Mouse (Mus musculus) hindbrain, postnatal 0 days (tissue): ENCODE measurements around the gene Nbeal1. TPM values are rescaled to one million over a fixed set of nuclear protein-coding genes. Genes with fewer than 3 reads are reported as not detected.

Experiments
- ATAC-seq: fragments of 200-750 bp; cut with Nextera tagmentation; 2 replicates; pipeline ENCODE4 v1.8.0; 2017; ENCODE audit warnings: mild to moderate bottlenecking, moderate TSS enrichment, moderate library complexity
- DNase-seq: peaks from one replicate; pipeline ENCODE4 v3.0.0-alpha.2; 2015; ENCODE audit warnings: low spot score
- H3K27ac ChIP-seq: fragments of 300-500 bp; sonication (generic); 2 replicates; pipeline ENCODE4 v1.5.1; 2014; ENCODE audit warnings: mild to moderate bottlenecking
- H3K27me3 ChIP-seq: fragments of 300-500 bp; sonication (generic); 2 replicates; pipeline ENCODE4 v1.6.1; 2014; ENCODE audit warnings: low read length, mixed read lengths; ENCODE audit not compliant: insufficient read depth
- H3K36me3 ChIP-seq: fragments of 300-500 bp; sonication (generic); 2 replicates; pipeline ENCODE4 v1.6.1; 2014; ENCODE audit warnings: low read length, mixed read lengths; ENCODE audit not compliant: insufficient read depth
- H3K4me1 ChIP-seq: fragments of 300-500 bp; sonication (generic); 2 replicates; pipeline ENCODE4 v1.6.1; 2014; ENCODE audit warnings: antibody characterized with exemption, low read length, mixed read lengths; ENCODE audit not compliant: insufficient read depth
- H3K4me2 ChIP-seq: fragments of 300-500 bp; sonication (generic); 2 replicates; pipeline ENCODE4 v1.6.1; 2014; ENCODE audit warnings: low read depth, mild to moderate bottlenecking, low read length, moderate library complexity, mixed read lengths
- H3K4me3 ChIP-seq: fragments of 300-500 bp; sonication (generic); 2 replicates; pipeline ENCODE4 v1.5.1; 2014; ENCODE audit warnings: low read length
- H3K9ac ChIP-seq: fragments of 300-500 bp; sonication (generic); replicated peaks from 2 replicates; pipeline ENCODE4 v1.6.1; 2014; ENCODE audit warnings: mild to moderate bottlenecking, low read length, moderate library complexity, mixed read lengths
- H3K9me3 ChIP-seq: fragments of 300-500 bp; sonication (generic); 2 replicates; pipeline ENCODE4 v1.6.1; 2016; ENCODE audit warnings: low read length, mixed read lengths
- CTCF ChIP-seq: IDR thresholded peaks from 2 replicates; pipeline ENCODE4 v1.5.1; 2016; ENCODE audit warnings: antibody characterized with exemption, control low read depth, low read depth
- WGBS: fragments of 180-500 bp; shearing (Covaris S2); extraction: QIAGEN DNeasy Blood & Tissue Kit; methylation state at CpG from one replicate; pipeline ENCODE4 v1.1.7; 2014; 5-methylcytosine and 5-hydroxymethylcytosine counted together
- polyA plus RNA-seq: library from polyadenylated mRNA; unstranded; fragments of >200 nt; fragmentation: Nextera tagmentation; extraction: Ambion mirVana; gene quantifications from 2 replicates; pipeline ENCODE4 v1.2.1, GENCODE M21; 2015
- total RNA-seq: library from RNA; depleted of rRNA; stranded (reverse); fragments of >200 nt; gene quantifications from 2 replicates; pipeline ENCODE4 v1.2.3, GENCODE M21; 2014

Nbeal1 gene
- total and polyA plus RNA-seq, 2 experiments from 2014 or later, result 4.5 to 16.1 TPM

DNA sequence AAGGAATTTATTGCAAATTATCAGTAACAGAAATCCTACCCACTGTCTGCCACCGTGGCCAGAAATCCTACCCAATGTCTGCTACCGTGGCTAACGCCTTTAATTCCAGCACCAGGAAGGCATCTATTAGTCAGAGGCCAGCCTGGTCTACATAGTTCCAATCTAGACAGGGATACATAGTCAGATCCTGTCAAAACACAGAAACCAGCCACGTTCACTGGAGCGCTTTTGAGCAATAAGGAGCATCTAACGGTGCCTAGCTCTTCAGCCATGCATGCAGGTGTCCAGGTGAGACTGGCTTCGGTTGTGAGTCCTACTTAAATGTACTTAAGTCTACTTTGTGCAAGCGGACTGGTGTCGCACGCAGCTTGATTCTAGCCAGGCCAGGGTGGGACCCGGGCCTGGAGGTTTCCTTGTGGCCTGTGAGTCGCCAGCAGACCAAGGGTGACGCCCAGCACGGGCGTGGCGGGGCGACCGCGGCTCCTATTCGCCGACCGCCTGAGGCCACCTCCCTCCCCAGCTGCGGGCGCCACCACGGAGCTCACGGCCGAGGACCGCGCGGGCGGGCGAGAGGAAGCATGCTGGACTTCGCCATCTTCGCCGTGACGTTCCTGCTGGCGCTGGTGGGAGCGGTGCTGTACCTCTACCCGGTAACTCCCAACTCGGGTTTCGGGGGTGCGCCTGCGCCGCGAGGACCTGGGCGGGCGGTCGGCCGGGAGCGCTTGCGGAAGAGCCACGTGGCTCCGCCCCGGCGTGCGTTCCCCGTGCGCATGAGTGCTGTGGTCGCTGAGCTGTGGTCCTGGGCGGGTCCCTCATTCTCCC is 162.6 kb downstream of the Nbeal1 start, which contains the start of gene Cyp20a1:
Gene Cyp20a1, plus strand, starts transcription at position 516 of the 822 bp plus-strand sequence.
- H3K27ac ChIP-seq, result peak within 1 kb of the TSS; percentile 86
- no peak for TF ChIP-seq CTCF
- no peaks in the 10 kb centered on the region for H3K9me3 ChIP-seq
- WGBS, result under 1% methylated on average over 59 of the region's 60 CpGs
- 0 out of 2 replicates have a peak, but pooled peaks cover 5% of the 10 kb centered on the region for H3K4me1 ChIP-seq
- no peaks in the 10 kb centered on the region for H3K27me3 ChIP-seq
- H3K4me2 ChIP-seq, result peak within 1 kb of the TSS; percentile 78
- ATAC-seq (peak; percentile 98), DNase-seq (peak; percentile 93)
- no peaks in the 10 kb centered on the region for H3K36me3 ChIP-seq
- peak within 1 kb of the TSS; percentile 58 for H3K4me3 ChIP-seq
- H3K9ac ChIP-seq, result peak within 1 kb of the TSS; percentile 56

DNA sequence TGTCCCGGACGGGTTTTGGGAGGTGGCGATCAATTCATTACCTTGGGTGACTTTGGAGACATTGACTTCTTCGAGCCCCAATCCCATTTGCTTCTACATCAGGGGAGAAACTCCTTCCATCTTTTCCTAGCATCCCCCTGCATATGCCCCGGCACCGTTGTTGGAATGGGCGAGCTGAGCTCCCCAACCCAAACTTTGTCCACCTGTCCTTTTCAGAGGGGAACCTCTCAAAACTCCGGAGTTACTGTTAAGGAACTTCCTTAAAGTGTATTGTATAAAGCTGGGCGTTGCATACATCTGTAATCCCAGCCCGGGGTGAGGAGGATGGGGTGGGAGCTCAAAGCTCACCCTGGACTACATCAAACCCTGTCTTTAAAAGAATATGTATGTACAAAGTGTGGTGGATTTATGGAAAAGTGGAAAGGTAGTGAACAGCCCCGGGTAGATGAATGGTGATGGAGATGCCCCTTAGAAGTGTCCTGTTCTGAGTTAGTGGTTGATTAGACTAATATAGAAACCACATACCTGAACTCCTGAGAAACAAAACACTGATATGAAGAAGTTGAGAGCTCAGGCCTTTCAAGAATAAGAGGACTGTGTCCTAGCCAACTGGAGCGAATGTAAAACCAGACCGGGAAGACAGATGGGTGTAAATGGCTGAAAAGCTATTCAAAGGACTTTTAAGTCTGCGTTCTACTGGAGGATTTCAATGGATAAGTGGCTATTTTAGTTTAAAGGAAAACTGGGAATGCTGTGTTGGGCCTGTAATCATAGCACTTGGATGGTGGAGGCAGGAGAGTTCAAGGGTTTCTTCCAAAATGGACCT is 163.4 kb downstream of the Nbeal1 start:
- peak overlapping the region; percentile 78 for H3K4me2 ChIP-seq
- peak overlapping the region; percentile 56 for H3K9ac ChIP-seq
- H3K36me3 ChIP-seq, result no peaks in the 10 kb centered on the region
- 0 out of 2 replicates have a peak, but pooled peaks cover 5% of the 10 kb centered on the region for H3K4me1 ChIP-seq
- WGBS, result 8% methylated on average over 14 of the region's 14 CpGs
- H3K9me3 ChIP-seq, result no peaks in the 10 kb centered on the region
- DNase-seq, result peak; percentile 9
- H3K27me3 ChIP-seq, result no peaks in the 10 kb centered on the region
- no peak for TF ChIP-seq CTCF
- ATAC-seq, result peak; percentile 7; the same call in 1 of the 2 replicates
- peak overlapping the region; percentile 86 for H3K27ac ChIP-seq
- peak overlapping the region; percentile 58 for H3K4me3 ChIP-seq

DNA sequence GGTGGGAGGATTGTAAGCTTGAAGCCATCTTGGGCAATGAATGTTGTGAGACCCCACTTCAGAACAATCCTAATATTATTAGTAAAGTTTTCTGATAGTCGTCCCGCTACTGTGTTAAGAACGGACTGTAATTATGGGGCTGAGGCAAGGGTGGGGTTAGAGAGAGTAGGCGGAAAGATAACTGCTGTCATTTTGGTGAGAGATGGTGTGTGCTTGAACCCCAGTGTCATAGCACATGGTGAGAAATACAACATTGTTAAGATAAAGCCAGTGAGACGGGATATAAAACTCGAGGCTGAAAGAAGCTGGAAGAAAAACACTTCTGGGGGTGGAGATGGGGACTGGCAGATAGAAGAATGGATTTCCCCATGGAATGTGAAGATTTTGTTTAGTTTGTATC is 164.3 kb downstream of the Nbeal1 start:
- Histone ChIP-seq H3K4me1 (0 out of 2 replicates have a peak, but pooled peaks cover 5% of the 10 kb centered on the region), H3K4me2 (no peak overlapping the region), H3K36me3 (no peaks in the 10 kb centered on the region), H3K27me3 (no peaks in the 10 kb centered on the region), H3K27ac (no peak overlapping the region), H3K9ac (no peak overlapping the region), H3K4me3 (no peak overlapping the region), H3K9me3 (no peaks in the 10 kb centered on the region)
- 91% methylated on average over 6 of the region's 6 CpGs for WGBS
- ATAC-seq (no peak), DNase-seq (no peak)
- no peak for TF ChIP-seq CTCF

DNA sequence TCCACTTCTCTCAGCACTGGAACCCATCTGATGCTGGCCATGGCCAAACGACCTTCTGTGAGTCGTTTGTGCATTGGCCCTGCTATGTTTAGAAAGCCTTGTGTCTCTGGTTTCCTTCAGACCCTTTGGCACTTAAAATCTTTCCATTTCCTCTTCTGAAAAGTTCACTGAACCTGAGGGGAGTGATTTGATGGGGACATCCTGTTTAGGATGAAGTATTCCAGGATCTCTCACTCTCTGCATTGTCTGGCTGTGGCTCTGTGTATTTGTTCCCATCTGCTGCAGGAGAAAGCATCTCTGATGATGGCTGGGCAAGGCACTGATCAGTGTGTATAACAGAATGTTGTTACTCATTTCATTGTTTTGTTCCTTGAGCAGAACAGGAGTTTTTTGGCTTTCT is 165.3 kb downstream of the Nbeal1 start:
- Histone ChIP-seq H3K4me3 (no peak overlapping the region), H3K9me3 (no peaks in the 10 kb centered on the region), H3K4me1 (0 out of 2 replicates have a peak, but pooled peaks cover 5% of the 10 kb centered on the region), H3K9ac (no peak overlapping the region), H3K27me3 (no peaks in the 10 kb centered on the region), H3K4me2 (no peak overlapping the region), H3K36me3 (no peaks in the 10 kb centered on the region), H3K27ac (no peak overlapping the region)
- ATAC-seq (no peak), DNase-seq (no peak)
- no peak for TF ChIP-seq CTCF
- WGBS, result 96% methylated on average over 2 of the region's 2 CpGs

DNA sequence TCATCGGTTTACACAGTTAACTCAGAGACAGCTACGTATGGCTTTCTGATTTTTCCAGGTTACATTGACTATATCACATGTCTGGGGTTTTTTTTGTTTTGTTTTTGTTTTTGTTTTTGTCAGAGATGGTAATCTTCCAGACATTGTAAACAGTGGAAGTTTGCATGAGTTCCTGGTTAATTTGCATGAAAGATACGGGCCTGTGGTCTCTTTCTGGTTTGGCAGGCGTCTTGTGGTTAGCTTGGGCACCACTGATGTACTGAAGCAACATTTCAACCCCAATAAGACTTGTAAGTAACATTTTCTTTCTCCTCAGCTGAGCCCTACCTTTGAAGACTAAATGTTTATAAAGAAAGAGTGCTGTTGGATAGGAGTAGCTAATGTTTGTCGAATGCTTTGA is 172.4 kb downstream of the Nbeal1 start:
- Histone ChIP-seq H3K36me3 (no peaks in the 10 kb centered on the region), H3K27ac (no peak overlapping the region), H3K4me2 (no peak overlapping the region), H3K9ac (no peak overlapping the region), H3K27me3 (no peaks in the 10 kb centered on the region), H3K4me3 (no peak overlapping the region), H3K9me3 (no peaks in the 10 kb centered on the region), H3K4me1 (no peaks in the 10 kb centered on the region)
- no peak for TF ChIP-seq CTCF
- DNase-seq (no peak), ATAC-seq (no peak)
- 91% methylated on average over 5 of the region's 5 CpGs for WGBS

DNA sequence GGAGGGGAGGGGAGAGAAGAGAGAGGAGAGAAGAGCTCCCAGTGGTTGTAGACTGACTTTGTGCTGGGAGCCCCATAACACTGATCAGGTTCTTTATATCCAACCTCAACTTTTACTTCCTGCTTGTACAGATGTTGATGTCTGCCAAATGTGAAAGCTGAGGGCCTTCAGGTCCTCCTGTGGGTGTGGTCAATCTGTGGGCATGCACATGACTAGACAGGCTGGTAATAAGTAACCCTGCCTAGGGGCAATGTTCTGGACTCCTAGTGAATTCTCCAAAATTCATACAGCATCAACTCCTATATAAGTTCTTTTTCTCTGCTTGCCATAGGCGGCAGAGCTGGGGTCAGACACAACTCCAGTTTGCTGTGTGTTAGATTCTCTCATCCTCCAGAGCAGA is 181.2 kb downstream of the Nbeal1 start:
- Histone ChIP-seq H3K4me1 (no peaks in the 10 kb centered on the region), H3K4me2 (no peak overlapping the region), H3K9me3 (no peaks in the 10 kb centered on the region), H3K27me3 (no peaks in the 10 kb centered on the region), H3K36me3 (no peaks in the 10 kb centered on the region), H3K9ac (no peak overlapping the region), H3K27ac (no peak overlapping the region), H3K4me3 (no peak overlapping the region)
- DNase-seq (no peak), ATAC-seq (no peak)
- TF ChIP-seq CTCF, result no peak
- WGBS, result 96% methylated on average over 1 of the region's 1 CpGs
